Mouse (Mus musculus) liver, embryonic 12.5 days (tissue): ENCODE measurements around the gene Preb. TPM values are rescaled to one million over a fixed set of nuclear protein-coding genes. Genes with fewer than 3 reads are reported as not detected.
A peak's percentile ranks its signal among the peaks of the same experiment; 100 is the strongest.

Source experiments
- ATAC-seq: fragments of 200-750 bp; cut with Nextera tagmentation; 2 replicates; pipeline ENCODE4 v1.8.0; 2017; ENCODE audit warnings: moderate number of reproducible peaks, mild to moderate bottlenecking, moderate library complexity
- H3K27ac ChIP-seq: fragments of 300-500 bp; sonication (generic); 2 replicates; pipeline ENCODE4 v1.5.1; 2016; ENCODE audit warnings: mild to moderate bottlenecking
- H3K27me3 ChIP-seq: fragments of 300-500 bp; sonication (generic); replicated peaks from 2 replicates; pipeline ENCODE4 v1.6.1; 2016; ENCODE audit warnings: mild to moderate bottlenecking, moderate library complexity
- H3K36me3 ChIP-seq: fragments of 300-500 bp; sonication (generic); 2 replicates; pipeline ENCODE4 v1.6.1; 2016; ENCODE audit warnings: mild to moderate bottlenecking, moderate library complexity
- H3K4me1 ChIP-seq: fragments of 300-500 bp; sonication (generic); 2 replicates; pipeline ENCODE4 v1.6.1; 2016
- H3K4me2 ChIP-seq: fragments of 300-500 bp; sonication (generic); 2 replicates; pipeline ENCODE4 v1.6.1; 2016; ENCODE audit warnings: mild to moderate bottlenecking, moderate library complexity
- H3K4me3 ChIP-seq: fragments of 300-500 bp; sonication (generic); 2 replicates; pipeline ENCODE4 v1.5.1; 2016; ENCODE audit warnings: mild to moderate bottlenecking, moderate library complexity
- H3K9ac ChIP-seq: fragments of 300-500 bp; sonication (generic); 2 replicates; pipeline ENCODE4 v1.6.1; 2016; ENCODE audit warnings: mild to moderate bottlenecking, moderate library complexity
- H3K9me3 ChIP-seq: fragments of 300-500 bp; sonication (generic); replicated peaks from 2 replicates; pipeline ENCODE4 v1.6.1; 2016; ENCODE audit warnings: mild to moderate bottlenecking, moderate library complexity
- whole genome bisulfite sequencing: fragments of 180-500 bp; shearing (Covaris S2); methylation state at CpG from one replicate; pipeline ENCODE4 v1.1.7; 2016; ENCODE audit not compliant: insufficient replicate concordance; 5-methylcytosine and 5-hydroxymethylcytosine counted together
- polyA plus RNA-seq: library from polyadenylated mRNA; unstranded; fragments of >200 nt; fragmentation: Nextera tagmentation; extraction: Ambion mirVana; gene quantifications from 2 replicates; pipeline ENCODE4 v1.2.1, GENCODE M21; 2016

Preb gene
- polyA plus RNA-seq, 1 experiment from 2014 or later = 111 TPM

GRCm38 (mm10) chr5:30910481-30910880, 49.7 kb downstream of the Preb start:
- Histone ChIP-seq H3K4me3 (no peak overlapping the region), H3K9ac (no peak overlapping the region), H3K27me3 (no peaks in the 10 kb centered on the region), H3K36me3 (peaks cover 8% of the 10 kb centered on the region), H3K4me2 (no peak overlapping the region), H3K9me3 (no peaks in the 10 kb centered on the region), H3K27ac (peak overlapping the region; percentile 11; the same call in 1 of the 2 replicates), H3K4me1 (peaks cover 87% of the 10 kb centered on the region)
- no peak for ATAC-seq

- Histone ChIP-seq H3K9ac (no peak overlapping the region), H3K9me3 (no peaks in the 10 kb centered on the region), H3K27me3 (no peaks in the 10 kb centered on the region), H3K4me3 (no peak overlapping the region), H3K27ac (peak overlapping the region; percentile 89), H3K36me3 (peaks cover 14% of the 10 kb centered on the region), H3K4me1 (peaks cover 87% of the 10 kb centered on the region), H3K4me2 (no peak overlapping the region)
- 79% methylated on average over 7 of the region's 7 CpGs for WGBS
- ATAC-seq = no peak
These were observed 50.3 kb downstream of the Preb start for GRCm38 (mm10) chr5:30909863-30910262.

DNA sequence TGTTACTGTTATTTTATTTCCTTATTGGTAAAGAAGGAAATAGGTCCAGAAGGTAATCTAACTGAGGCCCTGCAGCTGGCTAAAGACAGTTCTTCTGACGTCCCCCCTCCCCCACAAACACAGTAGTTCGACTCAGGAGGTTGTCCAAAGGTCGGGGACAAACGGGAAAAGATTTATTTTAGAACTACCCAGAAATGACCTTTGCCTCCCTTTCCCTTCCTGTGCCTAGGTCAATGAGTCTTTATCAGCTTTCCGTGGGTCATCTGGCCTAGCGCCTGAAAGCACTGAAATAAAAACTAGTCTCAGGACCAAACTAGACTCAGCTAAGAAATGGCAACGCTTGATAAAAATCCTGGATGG, 50.9 kb downstream of the Preb start:
- 26% methylated on average over 7 of the region's 7 CpGs for WGBS
- H3K4me2 ChIP-seq = peak overlapping the region; percentile 94

DNA sequence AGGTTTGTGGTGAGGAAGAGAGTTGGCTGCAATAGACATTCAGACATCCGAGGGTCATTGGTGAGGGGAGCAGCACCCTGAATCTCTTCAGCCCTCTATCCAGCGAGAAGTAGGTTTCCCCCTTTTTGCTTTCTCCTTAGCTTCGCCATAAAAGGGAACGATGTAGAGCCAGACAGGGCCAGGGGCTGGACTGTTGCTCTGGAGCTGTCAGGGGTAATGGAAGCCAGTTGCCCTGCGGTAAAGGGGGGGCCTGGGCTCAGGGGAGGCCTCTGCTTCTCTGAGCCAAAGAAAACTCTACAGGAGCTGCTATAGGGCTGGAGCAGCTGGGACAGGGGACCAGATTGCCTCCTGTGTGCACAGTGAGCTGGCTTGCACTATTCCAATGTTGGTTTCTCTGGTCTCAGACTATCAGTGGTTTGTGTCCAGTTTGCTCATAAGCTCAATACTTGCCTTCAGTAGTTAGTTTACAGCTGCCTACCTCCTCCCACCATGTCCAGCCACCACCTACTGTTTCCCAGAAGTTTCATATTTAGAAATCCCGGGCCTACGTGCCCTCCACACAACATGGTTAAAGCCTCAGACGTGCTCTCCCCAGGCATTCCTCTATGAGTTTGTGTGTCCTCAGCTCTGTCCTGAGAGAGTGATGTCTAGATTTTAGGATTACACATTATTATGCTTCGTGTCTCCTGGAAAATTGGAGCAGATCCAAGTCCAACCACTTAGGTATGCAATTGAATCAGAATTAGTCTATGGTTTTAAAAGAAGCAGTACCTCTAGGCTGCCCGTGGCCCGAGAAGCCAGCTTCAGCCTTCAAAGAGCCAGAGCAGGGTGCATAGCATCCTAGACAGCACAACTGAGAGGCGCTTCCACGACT, 51.5 kb downstream of the Preb start:
- ATAC-seq = no peak
- peak overlapping the region; percentile 89 for H3K27ac ChIP-seq
- peak overlapping the region; percentile 78 for H3K9ac ChIP-seq
- H3K9me3 ChIP-seq = no peaks in the 10 kb centered on the region
- WGBS = 44% methylated on average over 13 of the region's 13 CpGs
- H3K27me3 ChIP-seq = no peaks in the 10 kb centered on the region
- H3K4me2 ChIP-seq = peak overlapping the region; percentile 94
- H3K36me3 ChIP-seq = peaks cover 26% of the 10 kb centered on the region
- peaks cover 81% of the 10 kb centered on the region for H3K4me1 ChIP-seq
- H3K4me3 ChIP-seq = peak overlapping the region; percentile 67

More for the DNA sequence above, 50.9 kb downstream of the Preb start:
- ATAC-seq = no peak
- Histone ChIP-seq H3K4me1 (peaks cover 81% of the 10 kb centered on the region), H3K9ac (no peak overlapping the region), H3K36me3 (peaks cover 20% of the 10 kb centered on the region), H3K9me3 (no peaks in the 10 kb centered on the region), H3K27me3 (no peaks in the 10 kb centered on the region), H3K4me3 (no peak overlapping the region), H3K27ac (peak overlapping the region; percentile 89)

GRCm38 (mm10) chr5:30907413-30908059, 52.6 kb downstream of the Preb start, which contains the start of gene Ost4:
Gene Ost4 (minus strand): TSS chr5:30907788.
- H3K9ac ChIP-seq = peak within 1 kb of the TSS; percentile 78
- peak within 1 kb of the TSS; percentile 67 for H3K4me3 ChIP-seq
- no peaks in the 10 kb centered on the region for H3K27me3 ChIP-seq
- H3K27ac ChIP-seq = peak within 1 kb of the TSS; percentile 89
- peaks cover 37% of the 10 kb centered on the region for H3K36me3 ChIP-seq
- no peaks in the 10 kb centered on the region for H3K9me3 ChIP-seq
- whole genome bisulfite sequencing = under 1% methylated on average over 58 of the region's 58 CpGs
- peak; percentile 97 for ATAC-seq
- H3K4me1 ChIP-seq = peaks cover 69% of the 10 kb centered on the region
- peak within 1 kb of the TSS; percentile 94 for H3K4me2 ChIP-seq

DNA sequence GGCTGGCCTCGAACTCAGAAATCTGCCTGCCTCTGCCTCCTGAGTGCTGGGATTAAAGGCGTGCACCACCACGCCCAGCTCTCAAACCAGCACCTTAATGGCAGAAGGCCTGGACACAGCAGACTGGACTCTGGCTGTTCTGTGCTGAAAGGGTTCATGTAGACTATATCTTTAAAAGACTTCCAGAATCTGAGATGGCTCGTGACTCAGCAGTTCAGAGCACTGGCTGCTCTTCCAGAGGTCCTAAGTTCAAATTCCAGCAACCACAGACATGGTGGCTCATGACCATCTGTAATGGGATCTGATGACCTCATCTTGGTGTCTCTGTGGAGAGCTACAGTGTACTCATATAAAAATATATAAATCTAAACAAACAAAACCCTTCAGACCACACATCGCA, 58.3 kb downstream of the Preb start:
- Histone ChIP-seq H3K4me2 (no peak overlapping the region), H3K27ac (no peak overlapping the region), H3K9me3 (no peaks in the 10 kb centered on the region), H3K9ac (no peak overlapping the region), H3K4me1 (peaks cover 41% of the 10 kb centered on the region), H3K36me3 (peaks cover 85% of the 10 kb centered on the region), H3K4me3 (no peak overlapping the region), H3K27me3 (no peaks in the 10 kb centered on the region)
- no peak for ATAC-seq
- WGBS = 80% methylated on average over 5 of the region's 5 CpGs

Other genes with a start within 250 kb of the Preb start
- 0.20 and 0.36 TPM in 2 replicates for gene Dpysl5, start 248.8 kb downstream of the Preb start, polyA plus RNA-seq
- gene Mapre3, start 145.7 kb downstream of the Preb start, polyA plus RNA-seq = 3.0 and 3.4 TPM in 2 replicates
- gene Tmem214, start 92.3 kb downstream of the Preb start, polyA plus RNA-seq = 55.5 and 56.2 TPM in 2 replicates
- gene Agbl5, start 71.7 kb downstream of the Preb start, polyA plus RNA-seq = 7.0 and 7.2 TPM in 2 replicates
- 374 and 383 TPM in 2 replicates for gene Ost4, start 52.6 kb downstream of the Preb start, polyA plus RNA-seq
- gene Emilin1, start 47.0 kb downstream of the Preb start, polyA plus RNA-seq = 70.0 and 73.6 TPM in 2 replicates
- gene Khk, start 38.9 kb downstream of the Preb start, polyA plus RNA-seq = 33.6 and 36.3 TPM in 2 replicates
- gene Cgref1, start 14.8 kb downstream of the Preb start, polyA plus RNA-seq = 4.2 and 5.1 TPM in 2 replicates
- 0.06 and 0.08 TPM in 2 replicates for gene Tcf23, start 8.3 kb upstream of the Preb start, polyA plus RNA-seq
- gene Atraid, start 88.0 kb upstream of the Preb start, polyA plus RNA-seq = 47.4 and 54.5 TPM in 2 replicates
- gene Slc5a6, start 88.6 kb upstream of the Preb start, polyA plus RNA-seq = 6.9 and 7.0 TPM in 2 replicates
- 43.6 and 44.5 TPM in 2 replicates for gene Cad, start 94.4 kb upstream of the Preb start, polyA plus RNA-seq
- gene Dnajc5g, start 145.9 kb upstream of the Preb start, polyA plus RNA-seq = not detected in 2 replicates
- gene Slc30a3, start 147.9 kb upstream of the Preb start, polyA plus RNA-seq = 0.26 and 0.48 TPM in 2 replicates
- gene Trim54, start 156.4 kb upstream of the Preb start, polyA plus RNA-seq = 0.12 TPM in 1 of 2 replicates, not detected in the other
- gene Ucn, start 178.5 kb upstream of the Preb start, polyA plus RNA-seq = not detected in 2 replicates
- gene Mpv17, start 193.9 kb upstream of the Preb start, polyA plus RNA-seq = 25.8 and 27.0 TPM in 2 replicates
- gene Gm29609, start 219.6 kb upstream of the Preb start, polyA plus RNA-seq = 0.90 and 1.3 TPM in 2 replicates
- gene Gtf3c2, start 219.8 kb upstream of the Preb start, polyA plus RNA-seq = 51.5 and 53.1 TPM in 2 replicates
- gene Snx17, start 232.9 kb upstream of the Preb start, polyA plus RNA-seq = 58.2 and 62.3 TPM in 2 replicates
- 67.2 and 73.1 TPM in 2 replicates for gene Eif2b4, start 233.1 kb upstream of the Preb start, polyA plus RNA-seq
- 4.5 and 7.2 TPM in 2 replicates for gene Zfp513, start 241.9 kb upstream of the Preb start, polyA plus RNA-seq